28 mouse cellular contexts compared by ENCODE assay signal in genomic region chr1:47285639-47286038, GRCm38 (mm10).
DNase-seq lines count a peak whose midpoint lies in the region; ATAC-seq and TF ChIP-seq lines count a peak whose summit lies in the region.
"Had no signal": no experiment of that assay in that cellular context is flagged by ENCODE, and none has a peak within 500 bp of the region (broad histone marks: within the 10 kb centered on the region; RNA-seq: fewer than 3 reads in every experiment).

No protein-coding gene starts in this region.

- H3K27me3 ChIP-seq in hindbrain, postnatal 0 days (ENCODE audit: insufficient read depth, low read length) = no peaks in the 10 kb centered on the region
- no peaks in the 10 kb centered on the region for H3K27me3 ChIP-seq in hindbrain, embryonic 14.5 days (ENCODE audit: control insufficient read depth, insufficient read depth, low read length)
- H3K27me3 ChIP-seq in kidney, embryonic 14.5 days (ENCODE audit: control insufficient read depth, insufficient read depth, low read length) = no peaks in the 10 kb centered on the region
- H3K27me3 ChIP-seq: embryonic facial prominence, embryonic 13.5 days; forebrain, embryonic 13.5 days; heart, embryonic 13.5 days; hindbrain, embryonic 15.5 days; intestine, embryonic 15.5 days had no signal

- peak; percentile 24 to 41 for DNase-seq in cerebellum, postnatal 14 days
- no peak for DNase-seq in cerebellum, adult 11-12 months
- peak; percentile 9 for DNase-seq in hindbrain, postnatal 0 days (ENCODE audit: low spot score)
- no peak for DNase-seq in hindbrain, embryonic 14.5 days (ENCODE audit: low spot score)
- DNase-seq in gonadal fat pad, adult 2 months (ENCODE audit: low read depth) = peak; percentile 22
- DNase-seq: adrenal gland, adult 2 months; adrenal gland, postnatal 14 days; cerebellum, adult 11 months; cerebellum, adult 8-10 months; cerebellum, postnatal 36 days; embryo, embryonic 11 days; gastrocnemius, postnatal 36 days; heart, adult 18-20 months; heart, postnatal 14 days; heart, postnatal 4 days; kidney, adult 11 months; kidney, adult 8-10 months had no signal

- TF ChIP-seq CTCF in hindbrain, postnatal 0 days (IDR thresholded peaks at IDR 0.05; ENCODE audit: low read depth) = no peak

- H3K4me3 ChIP-seq in hindbrain, postnatal 0 days (ENCODE audit: low read length) = no peak overlapping the region
- no peak overlapping the region for H3K4me3 ChIP-seq in hindbrain, embryonic 14.5 days (replicated peaks; ENCODE audit: low read length)
- no peak overlapping the region for H3K4me3 ChIP-seq in kidney, embryonic 14.5 days (ENCODE audit: low read length)
- H3K4me3 ChIP-seq: embryonic facial prominence, embryonic 10.5 days; embryonic facial prominence, embryonic 13.5 days; erythroblast, embryonic 14.5 days; forebrain, embryonic 10.5 days; forebrain, embryonic 13.5 days; heart, embryonic 13.5 days; hindbrain, embryonic 15.5 days; intestine, embryonic 15.5 days had no signal

- H3K9ac ChIP-seq in hindbrain, postnatal 0 days (replicated peaks; ENCODE audit: low read length) = no peak overlapping the region
- no peak overlapping the region for H3K9ac ChIP-seq in hindbrain, embryonic 14.5 days
- H3K9ac ChIP-seq in kidney, embryonic 14.5 days (ENCODE audit: low read depth, low read length) = no peak overlapping the region
- H3K9ac ChIP-seq: embryonic facial prominence, embryonic 13.5 days; forebrain, embryonic 13.5 days; heart, embryonic 13.5 days; hindbrain, embryonic 15.5 days; intestine, embryonic 15.5 days had no signal

- peak; percentile 24; the same call in 1 of the 2 replicates for ATAC-seq in hindbrain, postnatal 0 days
- ATAC-seq in hindbrain, embryonic 14.5 days (ENCODE audit: low FRiP score) = no peak
- ATAC-seq in kidney, embryonic 14.5 days (ENCODE audit: low FRiP score, low TSS enrichment) = no peak
- ATAC-seq: CD4-positive, CD25-positive, alpha-beta regulatory T cell, adult 4 months; forebrain, embryonic 13.5 days; forebrain, embryonic 16.5 days; intestine, embryonic 15.5 days had no signal

- H3K9me3 ChIP-seq in hindbrain, postnatal 0 days (ENCODE audit: low read length) = no peaks in the 10 kb centered on the region
- H3K9me3 ChIP-seq in hindbrain, embryonic 14.5 days (ENCODE audit: control insufficient read depth, low read length) = no peaks in the 10 kb centered on the region
- no peaks in the 10 kb centered on the region for H3K9me3 ChIP-seq in kidney, embryonic 14.5 days (ENCODE audit: control insufficient read depth, low read length)
- H3K9me3 ChIP-seq: embryonic facial prominence, embryonic 10.5 days; embryonic facial prominence, embryonic 13.5 days; forebrain, embryonic 10.5 days; forebrain, embryonic 13.5 days; heart, embryonic 13.5 days; hindbrain, embryonic 15.5 days; intestine, embryonic 15.5 days had no signal

- 70% methylated on average over 1 of the region's 1 CpGs for WGBS in hindbrain, postnatal 0 days
- 79% methylated on average over 1 of the region's 1 CpGs for WGBS in hindbrain, embryonic 14.5 days
- 92% methylated on average over 1 of the region's 1 CpGs for WGBS in kidney, embryonic 14.5 days

- H3K27ac ChIP-seq in hindbrain, postnatal 0 days = no peak overlapping the region
- H3K27ac ChIP-seq in hindbrain, embryonic 14.5 days = no peak overlapping the region
- H3K27ac ChIP-seq in kidney, embryonic 14.5 days (ENCODE audit: low read depth, low read length) = no peak overlapping the region
- H3K27ac ChIP-seq: embryonic facial prominence, embryonic 10.5 days; embryonic facial prominence, embryonic 13.5 days; forebrain, embryonic 10.5 days; forebrain, embryonic 13.5 days; heart, embryonic 13.5 days; hindbrain, embryonic 15.5 days; intestine, embryonic 15.5 days had no signal

- no peak overlapping the region for H3K4me2 ChIP-seq in hindbrain, postnatal 0 days (ENCODE audit: low read depth, low read length)
- no peak overlapping the region for H3K4me2 ChIP-seq in hindbrain, embryonic 14.5 days (replicated peaks)
- no peak overlapping the region for H3K4me2 ChIP-seq in kidney, embryonic 14.5 days (replicated peaks; ENCODE audit: low read depth, low read length)
- H3K4me2 ChIP-seq: embryonic facial prominence, embryonic 13.5 days; forebrain, embryonic 13.5 days; heart, embryonic 13.5 days; hindbrain, embryonic 15.5 days; intestine, embryonic 15.5 days had no signal

- H3K4me1 ChIP-seq in hindbrain, postnatal 0 days (ENCODE audit: insufficient read depth, low read length) = no peaks in the 10 kb centered on the region
- no peaks in the 10 kb centered on the region for H3K4me1 ChIP-seq in hindbrain, embryonic 14.5 days (replicated peaks; ENCODE audit: control insufficient read depth, insufficient read depth, low read length)
- H3K4me1 ChIP-seq in kidney, embryonic 14.5 days (ENCODE audit: control insufficient read depth, insufficient read depth, low read length) = no peaks in the 10 kb centered on the region
- H3K4me1 ChIP-seq: embryonic facial prominence, embryonic 10.5 days; embryonic facial prominence, embryonic 13.5 days; forebrain, embryonic 10.5 days; forebrain, embryonic 13.5 days; heart, embryonic 13.5 days; hindbrain, embryonic 15.5 days; intestine, embryonic 15.5 days had no signal

- H3K36me3 ChIP-seq in hindbrain, postnatal 0 days (ENCODE audit: insufficient read depth, low read length) = no peaks in the 10 kb centered on the region
- no peaks in the 10 kb centered on the region for H3K36me3 ChIP-seq in hindbrain, embryonic 14.5 days (replicated peaks; ENCODE audit: control insufficient read depth, insufficient read depth)
- no peaks in the 10 kb centered on the region for H3K36me3 ChIP-seq in kidney, embryonic 14.5 days (ENCODE audit: control insufficient read depth, insufficient read depth, low read length)
- H3K36me3 ChIP-seq: embryonic facial prominence, embryonic 10.5 days; embryonic facial prominence, embryonic 13.5 days; forebrain, embryonic 10.5 days; heart, embryonic 13.5 days; hindbrain, embryonic 15.5 days; intestine, embryonic 15.5 days had no signal

Comparison
In these comparisons a context has a peak if more than half of its experiments do, and no peak if none do; other contexts are left out.
1. DNase-seq: peak in cerebellum, postnatal 14 days (2 of 2), hindbrain, postnatal 0 days (single experiment) and gonadal fat pad, adult 2 months (single experiment); none in cerebellum, adult 11-12 months (single experiment) and hindbrain, embryonic 14.5 days (single experiment).